Mouse (Mus musculus): ENCODE measurements at regions not wholly inside any gene's neighbourhood (a gene's known extent, or its start where the extent isn't known, plus 50 kb on each side); places are given as distances from the start of the nearest gene placed in this dataset.

DNA sequence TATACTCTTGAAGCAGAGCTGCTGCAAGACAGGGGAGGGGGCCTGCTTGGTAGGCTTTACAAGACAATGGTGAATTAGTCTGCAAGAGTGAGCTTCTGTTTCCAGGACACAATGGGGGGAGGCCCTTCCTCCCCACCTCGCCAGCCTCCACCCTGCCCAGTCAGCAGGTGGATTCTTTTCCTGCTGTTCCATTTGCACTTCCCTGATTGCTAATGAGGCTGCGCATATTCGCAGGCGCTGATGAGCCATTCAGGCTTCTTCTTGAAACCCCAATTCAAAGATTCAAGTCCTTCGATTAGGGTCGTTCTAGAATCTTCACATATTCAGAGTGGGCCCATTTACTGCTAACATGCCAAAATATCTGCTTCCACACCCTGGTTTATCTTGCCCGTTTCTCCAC lies 181.8 kb downstream of the Matn1 start:
- H3K27ac ChIP-seq (ENCODE audit: poor library complexity, severe bottlenecking), result no peak overlapping the region
- ATAC-seq (ENCODE audit: insufficient number of reproducible peaks, low FRiP score), result no peak
- no peaks in the 10 kb centered on the region for H3K36me3 ChIP-seq
- H3K9ac ChIP-seq, result no peak overlapping the region
- H3K4me2 ChIP-seq, result no peak overlapping the region
- no peak overlapping the region for H3K4me3 ChIP-seq
- no peaks in the 10 kb centered on the region for H3K4me1 ChIP-seq (replicated peaks)
- no peaks in the 10 kb centered on the region for H3K9me3 ChIP-seq (replicated peaks)
- WGBS, result 42% methylated on average over 7 of the region's 7 CpGs
- H3K27me3 ChIP-seq (replicated peaks), result peaks cover 18% of the 10 kb centered on the region

DNA sequence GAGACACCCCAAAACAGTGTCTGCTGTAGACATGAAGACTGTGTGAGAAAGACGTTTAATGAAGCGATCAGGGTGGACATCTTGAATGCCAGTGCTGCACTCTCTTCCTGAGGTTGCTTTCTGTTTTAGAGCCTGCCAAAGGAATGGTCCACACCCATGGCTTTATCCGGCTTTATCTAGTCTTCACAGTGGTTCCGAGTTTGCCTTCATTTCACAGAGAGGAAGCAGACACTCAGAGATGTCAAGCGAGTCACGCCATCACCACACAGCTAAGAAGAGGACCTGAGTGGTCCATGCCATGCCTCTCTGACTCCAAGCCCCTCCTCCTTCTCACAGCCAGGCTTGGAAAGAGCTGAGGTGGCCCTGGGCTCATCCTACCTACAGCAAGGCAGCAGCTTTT lies 182.7 kb downstream of the Matn1 start:
- ATAC-seq (ENCODE audit: insufficient number of reproducible peaks, low FRiP score), result no peak
- H3K4me2 ChIP-seq, result no peak overlapping the region
- H3K4me1 ChIP-seq (replicated peaks), result no peaks in the 10 kb centered on the region
- H3K9ac ChIP-seq, result no peak overlapping the region
- H3K27me3 ChIP-seq (replicated peaks), result peaks cover 18% of the 10 kb centered on the region
- H3K9me3 ChIP-seq (replicated peaks), result no peaks in the 10 kb centered on the region
- WGBS, result 63% methylated on average over 6 of the region's 6 CpGs
- no peaks in the 10 kb centered on the region for H3K36me3 ChIP-seq
- no peak overlapping the region for H3K27ac ChIP-seq (ENCODE audit: poor library complexity, severe bottlenecking)
- no peak overlapping the region for H3K4me3 ChIP-seq

DNA sequence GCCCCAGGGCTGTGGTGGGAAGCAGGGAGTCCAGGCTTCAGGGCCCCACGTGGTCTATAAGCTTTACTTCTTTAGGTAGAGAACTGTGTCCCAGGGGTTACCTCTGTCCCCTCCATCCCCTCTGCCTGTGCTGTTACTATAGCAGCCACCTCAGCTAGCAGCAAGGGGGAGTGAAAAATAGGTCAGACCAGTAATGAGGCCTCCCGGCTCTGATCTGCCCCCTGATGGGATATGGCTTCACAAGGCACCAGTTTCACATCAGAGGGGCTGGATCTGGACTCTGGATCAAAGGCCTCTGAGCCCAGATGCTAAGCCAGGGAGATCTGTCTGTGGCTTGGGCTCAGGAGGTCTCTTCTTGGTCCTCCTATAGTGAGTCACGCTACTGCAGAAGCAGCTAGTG lies 184.5 kb downstream of the Matn1 start:
- Histone ChIP-seq H3K4me1 (replicated peaks) (no peaks in the 10 kb centered on the region), H3K4me3 (no peak overlapping the region), H3K27me3 (replicated peaks) (peaks cover 18% of the 10 kb centered on the region), H3K4me2 (no peak overlapping the region), H3K27ac (ENCODE audit: poor library complexity, severe bottlenecking) (no peak overlapping the region), H3K36me3 (no peaks in the 10 kb centered on the region), H3K9ac (no peak overlapping the region), H3K9me3 (replicated peaks) (no peaks in the 10 kb centered on the region)
- WGBS, result 37% methylated on average over 3 of the region's 3 CpGs
- no peak for ATAC-seq (ENCODE audit: insufficient number of reproducible peaks, low FRiP score)

DNA sequence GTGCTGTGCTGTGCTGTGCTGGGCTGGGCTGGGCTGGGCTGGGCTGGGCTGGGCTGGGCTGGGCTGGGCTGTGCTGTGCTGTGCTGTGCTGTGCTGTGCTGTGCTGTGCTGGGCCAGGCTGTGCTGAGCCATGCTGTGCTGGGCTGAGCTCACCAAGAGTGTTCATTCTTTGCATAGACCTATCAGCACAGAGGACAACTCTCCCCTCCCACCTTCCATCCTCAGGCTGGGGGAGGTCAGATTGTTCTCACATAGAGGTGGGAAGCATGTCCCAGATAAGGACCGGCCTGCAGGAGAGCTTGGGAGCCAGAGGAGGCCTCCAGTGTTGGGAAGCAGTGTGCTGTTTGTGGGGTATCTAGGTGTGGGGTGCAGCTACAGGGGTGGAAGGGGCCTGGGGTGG lies 188.0 kb downstream of the Matn1 start:
- no peaks in the 10 kb centered on the region for H3K36me3 ChIP-seq
- ATAC-seq (ENCODE audit: insufficient number of reproducible peaks, low FRiP score), result no peak
- H3K9me3 ChIP-seq (replicated peaks), result no peaks in the 10 kb centered on the region
- no peak overlapping the region for H3K9ac ChIP-seq
- H3K27me3 ChIP-seq (replicated peaks), result peaks cover 7% of the 10 kb centered on the region
- no peak overlapping the region for H3K4me2 ChIP-seq
- H3K4me1 ChIP-seq (replicated peaks), result no peaks in the 10 kb centered on the region
- no peak overlapping the region for H3K27ac ChIP-seq (ENCODE audit: poor library complexity, severe bottlenecking)
- no peak overlapping the region for H3K4me3 ChIP-seq
- WGBS, result 0% methylated on average over 1 of the region's 1 CpGs

DNA sequence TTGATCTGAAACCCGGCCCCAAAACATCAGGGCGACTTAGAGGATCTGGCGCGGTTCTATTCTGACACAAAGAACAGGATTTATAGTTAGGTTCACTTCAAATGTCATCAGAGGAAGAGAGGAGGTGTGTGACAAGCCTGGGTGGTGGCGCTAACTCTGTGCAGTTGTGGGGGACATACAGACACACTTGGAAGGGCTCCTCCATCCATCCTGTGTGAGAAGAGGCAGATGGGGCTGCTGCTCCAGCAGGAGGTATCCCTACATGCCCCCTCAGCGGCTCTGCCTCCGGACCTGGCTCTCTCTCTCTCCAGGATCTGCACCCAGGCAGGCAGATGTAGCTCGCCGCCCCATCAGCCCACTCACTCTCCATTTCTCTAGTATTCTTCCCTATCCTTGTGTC lies 188.6 kb downstream of the Matn1 start:
- ATAC-seq (ENCODE audit: insufficient number of reproducible peaks, low FRiP score), result no peak
- H3K9me3 ChIP-seq (replicated peaks), result no peaks in the 10 kb centered on the region
- H3K36me3 ChIP-seq, result no peaks in the 10 kb centered on the region
- no peak overlapping the region for H3K27ac ChIP-seq (ENCODE audit: poor library complexity, severe bottlenecking)
- H3K4me2 ChIP-seq, result no peak overlapping the region
- no peaks in the 10 kb centered on the region for H3K4me1 ChIP-seq (replicated peaks)
- 58% methylated on average over 9 of the region's 9 CpGs for WGBS
- no peak overlapping the region for H3K9ac ChIP-seq
- H3K27me3 ChIP-seq (replicated peaks), result peaks cover 6% of the 10 kb centered on the region; the same call in 1 of the 2 replicates
- no peak overlapping the region for H3K4me3 ChIP-seq

DNA sequence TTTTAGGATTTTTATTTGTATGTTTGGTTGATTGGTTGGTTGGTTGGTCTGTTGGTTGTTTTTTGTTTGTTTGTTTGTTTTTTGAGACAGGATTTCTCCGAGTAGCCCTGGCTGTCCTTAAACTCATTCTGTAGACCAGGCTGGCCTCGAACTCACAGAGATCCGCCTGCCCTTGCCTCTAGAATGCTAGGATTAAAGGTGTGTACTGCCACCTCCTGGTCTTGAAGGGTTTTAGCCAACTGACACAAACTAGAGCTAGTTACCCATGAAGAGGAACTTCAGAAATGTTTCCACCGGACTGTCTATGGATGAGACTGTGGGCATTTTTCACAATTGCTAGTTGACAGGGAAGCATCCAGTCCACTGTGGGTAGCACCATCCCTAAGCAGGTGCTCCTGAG lies 191.7 kb downstream of the Matn1 start:
- 82% methylated on average over 4 of the region's 4 CpGs for WGBS
- Histone ChIP-seq H3K9me3 (replicated peaks) (no peaks in the 10 kb centered on the region), H3K4me3 (no peak overlapping the region), H3K4me1 (replicated peaks) (no peaks in the 10 kb centered on the region), H3K27ac (ENCODE audit: poor library complexity, severe bottlenecking) (no peak overlapping the region), H3K27me3 (replicated peaks) (no peaks in the 10 kb centered on the region), H3K4me2 (no peak overlapping the region), H3K36me3 (no peaks in the 10 kb centered on the region), H3K9ac (no peak overlapping the region)
- no peak for ATAC-seq (ENCODE audit: insufficient number of reproducible peaks, low FRiP score)

DNA sequence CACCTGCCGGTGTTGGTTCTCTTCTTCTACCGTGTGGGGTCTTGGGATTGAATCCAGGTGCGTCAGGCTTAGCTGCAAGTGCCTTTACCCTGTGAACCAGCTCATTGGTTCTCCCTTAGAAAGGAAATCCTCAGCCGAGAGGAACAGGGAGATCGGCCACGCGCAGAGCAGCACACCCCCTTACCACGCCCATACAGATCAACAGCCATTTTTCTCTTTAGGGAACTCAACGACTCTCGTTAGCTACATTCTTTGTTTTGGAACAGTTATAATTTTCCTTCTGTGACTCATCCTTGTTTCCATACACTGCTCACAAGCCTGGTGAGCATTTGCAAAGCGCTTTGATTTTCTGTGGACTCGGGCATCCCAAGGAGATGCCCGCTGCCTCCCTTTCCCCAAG lies 194.7 kb downstream of the Matn1 start:
- no peak overlapping the region for H3K27ac ChIP-seq (ENCODE audit: poor library complexity, severe bottlenecking)
- H3K27me3 ChIP-seq (replicated peaks), result no peaks in the 10 kb centered on the region
- no peaks in the 10 kb centered on the region for H3K9me3 ChIP-seq (replicated peaks)
- no peaks in the 10 kb centered on the region for H3K36me3 ChIP-seq
- no peaks in the 10 kb centered on the region for H3K4me1 ChIP-seq (replicated peaks)
- H3K9ac ChIP-seq, result no peak overlapping the region
- H3K4me2 ChIP-seq, result no peak overlapping the region
- ATAC-seq (ENCODE audit: insufficient number of reproducible peaks, low FRiP score), result no peak
- H3K4me3 ChIP-seq, result no peak overlapping the region
- 76% methylated on average over 13 of the region's 13 CpGs for WGBS

DNA sequence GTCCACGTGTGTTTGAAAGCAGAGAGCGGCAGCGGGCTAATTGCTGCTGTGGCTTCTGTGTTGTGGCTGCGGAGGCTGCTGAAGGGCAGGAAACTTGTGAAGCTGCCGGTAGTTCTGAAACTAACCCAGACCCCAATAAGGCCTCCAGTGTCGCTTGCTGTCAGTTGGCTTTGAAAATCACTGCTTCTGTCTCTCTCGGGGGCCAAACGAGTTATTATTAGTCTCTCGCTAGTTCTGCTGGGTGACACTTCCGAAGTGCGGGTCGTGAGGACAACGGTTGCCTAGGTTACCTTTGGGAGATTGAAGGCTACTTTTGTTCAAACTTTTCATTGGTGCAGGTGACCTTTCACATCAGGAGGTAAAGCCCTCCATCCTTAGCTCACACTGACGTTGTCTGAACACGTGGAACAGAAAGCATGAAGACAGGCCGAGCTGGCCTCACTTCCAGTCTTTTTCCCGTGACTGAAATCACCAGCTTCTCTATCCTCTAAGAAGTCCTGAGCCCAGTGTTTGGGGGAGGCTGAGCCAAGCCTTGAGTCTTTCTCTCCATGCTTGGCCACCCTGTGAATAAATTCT lies 197.8 kb downstream of the Matn1 start:
- H3K9ac ChIP-seq, result no peak overlapping the region
- H3K36me3 ChIP-seq, result no peaks in the 10 kb centered on the region
- 78% methylated on average over 17 of the region's 17 CpGs for WGBS
- H3K27me3 ChIP-seq (replicated peaks), result no peaks in the 10 kb centered on the region
- no peak overlapping the region for H3K27ac ChIP-seq (ENCODE audit: poor library complexity, severe bottlenecking)
- H3K4me3 ChIP-seq, result no peak overlapping the region
- no peak overlapping the region for H3K4me2 ChIP-seq
- no peak for ATAC-seq (ENCODE audit: insufficient number of reproducible peaks, low FRiP score)
- no peaks in the 10 kb centered on the region for H3K4me1 ChIP-seq (replicated peaks)
- peaks cover 6% of the 10 kb centered on the region for H3K9me3 ChIP-seq (replicated peaks)

DNA sequence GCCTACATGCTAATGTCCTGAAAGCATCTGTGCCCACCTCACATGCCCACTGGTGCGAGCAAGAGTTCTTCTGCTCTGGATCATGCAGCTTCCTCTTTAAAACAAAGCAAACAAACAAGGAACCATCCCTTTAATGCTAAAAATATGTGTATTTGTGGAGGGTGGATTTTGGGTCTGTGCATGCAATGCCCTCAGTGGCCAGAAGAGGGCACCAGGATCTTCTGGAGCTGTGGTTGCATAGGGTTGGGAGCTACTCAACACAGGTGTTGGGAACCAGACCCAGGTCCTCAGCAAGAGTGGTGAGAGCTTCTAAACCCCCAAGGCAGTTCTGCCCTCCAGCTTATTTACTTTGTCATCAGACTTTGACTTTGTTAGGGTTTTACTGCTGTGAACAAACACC lies 201.3 kb downstream of the Matn1 start:
- Histone ChIP-seq H3K27ac (ENCODE audit: poor library complexity, severe bottlenecking) (no peak overlapping the region), H3K27me3 (replicated peaks) (peaks cover 20% of the 10 kb centered on the region), H3K9me3 (replicated peaks) (peaks cover 6% of the 10 kb centered on the region), H3K4me1 (replicated peaks) (no peaks in the 10 kb centered on the region), H3K36me3 (no peaks in the 10 kb centered on the region), H3K4me3 (no peak overlapping the region), H3K4me2 (no peak overlapping the region), H3K9ac (no peak overlapping the region)
- 47% methylated on average over 1 of the region's 1 CpGs for WGBS
- no peak for ATAC-seq (ENCODE audit: insufficient number of reproducible peaks, low FRiP score)

DNA sequence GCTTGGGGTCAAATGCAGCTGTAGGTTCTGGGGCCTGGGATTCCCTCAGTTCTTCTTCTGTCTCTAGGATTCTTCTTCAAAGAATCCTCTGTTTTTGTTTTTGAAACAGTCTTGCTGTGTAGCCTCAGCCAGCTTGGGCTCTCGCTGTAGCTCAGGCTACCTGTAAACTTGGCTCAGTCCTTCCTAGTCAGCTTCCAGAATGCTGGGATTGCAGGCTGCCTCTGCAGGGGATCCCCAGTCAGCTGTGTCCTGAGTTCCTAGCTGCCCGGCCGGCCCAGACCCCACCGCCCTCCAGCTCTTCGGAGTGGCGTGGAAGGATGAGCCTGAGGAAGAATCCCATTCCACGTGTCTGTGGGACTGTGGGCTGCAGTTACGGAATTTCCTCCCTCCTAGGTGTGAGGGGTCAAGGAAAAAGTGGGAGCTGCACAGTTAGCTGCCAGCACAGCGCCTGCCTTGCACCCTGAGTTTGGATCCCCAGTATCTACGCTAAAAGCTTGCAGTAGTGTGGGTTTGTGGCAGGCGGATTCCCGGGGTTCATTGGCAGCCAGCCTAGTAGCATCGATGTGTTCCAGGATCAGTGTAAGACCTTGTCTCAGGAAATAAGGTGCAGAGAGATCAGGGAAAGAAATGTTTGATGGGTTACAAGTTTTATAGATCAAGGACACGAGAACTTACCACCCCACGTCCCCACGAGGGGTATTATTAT lies 204.0 kb downstream of the Matn1 start:
- WGBS, result 53% methylated on average over 16 of the region's 16 CpGs
- no peak overlapping the region for H3K9ac ChIP-seq
- H3K27ac ChIP-seq (ENCODE audit: poor library complexity, severe bottlenecking), result no peak overlapping the region
- H3K4me2 ChIP-seq, result no peak overlapping the region
- no peaks in the 10 kb centered on the region for H3K36me3 ChIP-seq
- H3K27me3 ChIP-seq (replicated peaks), result peaks cover 26% of the 10 kb centered on the region
- ATAC-seq (ENCODE audit: insufficient number of reproducible peaks, low FRiP score), result no peak
- H3K4me3 ChIP-seq, result no peak overlapping the region
- peaks cover 6% of the 10 kb centered on the region for H3K9me3 ChIP-seq (replicated peaks)
- H3K4me1 ChIP-seq (replicated peaks), result no peaks in the 10 kb centered on the region

DNA sequence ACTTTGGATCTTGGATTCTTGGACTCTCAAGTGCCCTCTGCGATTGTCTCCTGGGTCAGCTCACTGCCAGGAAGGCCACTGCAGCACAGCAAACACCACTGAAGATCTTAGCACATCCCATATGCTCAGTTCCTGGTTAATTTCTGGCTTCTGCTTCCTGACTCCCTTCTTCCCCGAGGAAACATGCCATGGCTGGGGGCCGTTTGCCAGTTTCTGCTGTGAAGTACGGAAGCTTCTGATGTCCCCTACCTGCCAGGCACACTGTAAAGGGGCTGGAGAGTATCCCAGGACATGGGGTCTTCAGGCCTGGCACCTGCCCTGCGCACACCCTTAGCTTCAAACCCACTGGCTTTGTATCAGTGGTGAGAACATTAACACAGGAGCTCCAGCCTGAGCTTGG lies 205.3 kb downstream of the Matn1 start:
- 71% methylated on average over 5 of the region's 5 CpGs for whole genome bisulfite sequencing
- peaks cover 26% of the 10 kb centered on the region for H3K27me3 ChIP-seq (replicated peaks)
- H3K4me3 ChIP-seq, result no peak overlapping the region
- no peaks in the 10 kb centered on the region for H3K36me3 ChIP-seq
- no peaks in the 10 kb centered on the region for H3K4me1 ChIP-seq (replicated peaks)
- H3K9ac ChIP-seq, result no peak overlapping the region
- no peak overlapping the region for H3K27ac ChIP-seq (ENCODE audit: poor library complexity, severe bottlenecking)
- peaks cover 6% of the 10 kb centered on the region for H3K9me3 ChIP-seq (replicated peaks)
- ATAC-seq (ENCODE audit: insufficient number of reproducible peaks, low FRiP score), result no peak
- no peak overlapping the region for H3K4me2 ChIP-seq

DNA sequence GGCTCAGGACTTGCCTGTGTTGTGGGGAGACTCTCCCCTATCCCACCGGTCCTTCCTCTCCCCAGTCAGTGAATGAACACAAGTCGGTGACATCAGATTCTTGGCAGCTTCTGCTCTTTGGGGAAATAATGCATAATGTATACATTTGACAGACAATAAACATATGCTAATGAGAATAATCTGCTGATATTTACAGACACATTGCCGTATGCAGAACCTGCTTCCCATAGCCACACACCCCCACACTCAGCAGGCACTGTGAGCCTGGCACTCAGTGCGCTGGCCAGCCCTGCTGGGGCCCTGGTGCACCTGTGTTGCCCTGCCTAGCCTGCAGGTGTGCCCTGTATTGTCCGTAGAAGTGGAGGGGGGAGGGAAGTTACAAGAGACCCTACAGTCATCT lies 215.5 kb downstream of the Matn1 start:
- 45% methylated on average over 5 of the region's 5 CpGs for WGBS
- no peak for ATAC-seq (ENCODE audit: insufficient number of reproducible peaks, low FRiP score)
- Histone ChIP-seq H3K9me3 (replicated peaks) (no peaks in the 10 kb centered on the region), H3K9ac (no peak overlapping the region), H3K27me3 (replicated peaks) (peaks cover 18% of the 10 kb centered on the region; the same call in 1 of the 2 replicates), H3K27ac (ENCODE audit: poor library complexity, severe bottlenecking) (no peak overlapping the region), H3K4me3 (no peak overlapping the region), H3K4me2 (no peak overlapping the region), H3K4me1 (replicated peaks) (no peaks in the 10 kb centered on the region), H3K36me3 (no peaks in the 10 kb centered on the region)
